Mouse (Mus musculus): Measurements from ENCODE around the gene Ndufa7. TPM values are rescaled to one million over a fixed set of nuclear protein-coding genes. Genes with fewer than 3 reads are reported as not detected.

Gene Ndufa7
- polyA plus RNA-seq, 1 experiment from 2014 or later, result 518 TPM

- H3K4me3 ChIP-seq, result no peak overlapping the region
- H3K36me3 ChIP-seq, result no peaks in the 10 kb centered on the region
- no peak for DNase-seq (ENCODE audit: low spot score)
- 58% methylated on average over 3 of the region's 3 CpGs for WGBS
- H3K27ac ChIP-seq (replicated peaks), result no peak overlapping the region
- no peaks in the 10 kb centered on the region for H3K9me3 ChIP-seq (replicated peaks)
- no peaks in the 10 kb centered on the region for H3K4me1 ChIP-seq
- no peaks in the 10 kb centered on the region for H3K27me3 ChIP-seq (ENCODE audit: low read depth, poor library complexity, severe bottlenecking)
Measured at GRCm38 (mm10) chr17:33798306-33798705, 26.1 kb upstream of the Ndufa7 start.

GRCm38 (mm10) chr17:33799277-33799676 is 25.1 kb upstream of the Ndufa7 start:
- 74% methylated on average over 1 of the region's 1 CpGs for WGBS
- no peak overlapping the region for H3K4me3 ChIP-seq
- no peak for DNase-seq (ENCODE audit: low spot score)
- no peak overlapping the region for H3K27ac ChIP-seq (replicated peaks)
- H3K9me3 ChIP-seq (replicated peaks), result no peaks in the 10 kb centered on the region
- no peaks in the 10 kb centered on the region for H3K4me1 ChIP-seq
- H3K27me3 ChIP-seq (ENCODE audit: low read depth, poor library complexity, severe bottlenecking), result no peaks in the 10 kb centered on the region
- H3K36me3 ChIP-seq, result no peaks in the 10 kb centered on the region

- no peak for DNase-seq (ENCODE audit: low spot score)
- Histone ChIP-seq H3K27ac (replicated peaks) (no peak overlapping the region), H3K27me3 (ENCODE audit: low read depth, poor library complexity, severe bottlenecking) (no peaks in the 10 kb centered on the region), H3K4me3 (no peak overlapping the region), H3K4me1 (no peaks in the 10 kb centered on the region), H3K9me3 (replicated peaks) (no peaks in the 10 kb centered on the region), H3K36me3 (no peaks in the 10 kb centered on the region)
- 1% methylated on average over 2 of the region's 2 CpGs for WGBS
Measured at GRCm38 (mm10) chr17:33802221-33802620, 22.2 kb upstream of the Ndufa7 start.

GRCm38 (mm10) chr17:33804205-33804604 is 20.2 kb upstream of the Ndufa7 start:
- Histone ChIP-seq H3K4me1 (no peaks in the 10 kb centered on the region), H3K4me3 (no peak overlapping the region), H3K36me3 (no peaks in the 10 kb centered on the region), H3K27ac (replicated peaks) (no peak overlapping the region), H3K9me3 (replicated peaks) (no peaks in the 10 kb centered on the region), H3K27me3 (ENCODE audit: low read depth, poor library complexity, severe bottlenecking) (no peaks in the 10 kb centered on the region)
- WGBS, result 67% methylated on average over 4 of the region's 4 CpGs
- no peak for DNase-seq (ENCODE audit: low spot score)

GRCm38 (mm10) chr17:33804745-33805144 is 19.6 kb upstream of the Ndufa7 start:
- WGBS, result 68% methylated on average over 1 of the region's 1 CpGs
- no peaks in the 10 kb centered on the region for H3K4me1 ChIP-seq
- no peak for DNase-seq (ENCODE audit: low spot score)
- no peaks in the 10 kb centered on the region for H3K36me3 ChIP-seq
- no peak overlapping the region for H3K4me3 ChIP-seq
- no peaks in the 10 kb centered on the region for H3K9me3 ChIP-seq (replicated peaks)
- no peak overlapping the region for H3K27ac ChIP-seq (replicated peaks)
- H3K27me3 ChIP-seq (ENCODE audit: low read depth, poor library complexity, severe bottlenecking), result no peaks in the 10 kb centered on the region

- Histone ChIP-seq H3K9me3 (replicated peaks) (no peaks in the 10 kb centered on the region), H3K4me1 (peaks cover 13% of the 10 kb centered on the region), H3K27me3 (ENCODE audit: low read depth, poor library complexity, severe bottlenecking) (peaks cover 13% of the 10 kb centered on the region), H3K27ac (replicated peaks) (no peak overlapping the region), H3K36me3 (no peaks in the 10 kb centered on the region), H3K4me3 (no peak overlapping the region)
- 71% methylated on average over 9 of the region's 9 CpGs for WGBS
- no peak for DNase-seq (ENCODE audit: low spot score)
Measured at GRCm38 (mm10) chr17:33807181-33807888, 17.0 kb upstream of the Ndufa7 start.

GRCm38 (mm10) chr17:33808192-33808591 is 16.2 kb upstream of the Ndufa7 start:
- Histone ChIP-seq H3K27ac (replicated peaks) (no peak overlapping the region), H3K27me3 (ENCODE audit: low read depth, poor library complexity, severe bottlenecking) (peaks cover 13% of the 10 kb centered on the region), H3K36me3 (no peaks in the 10 kb centered on the region), H3K4me3 (no peak overlapping the region), H3K9me3 (replicated peaks) (no peaks in the 10 kb centered on the region), H3K4me1 (peaks cover 13% of the 10 kb centered on the region)
- no peak for DNase-seq (ENCODE audit: low spot score)
- WGBS, result 38% methylated on average over 10 of the region's 10 CpGs

GRCm38 (mm10) chr17:33810334-33811141 is 13.8 kb upstream of the Ndufa7 start, which contains the start of gene Kank3:
Kank3 (plus strand) TSS chr17:33810519.
- peaks cover 13% of the 10 kb centered on the region for H3K27me3 ChIP-seq (ENCODE audit: low read depth, poor library complexity, severe bottlenecking)
- peak; percentile 89 for DNase-seq (ENCODE audit: low spot score)
- no peaks in the 10 kb centered on the region for H3K36me3 ChIP-seq
- peak within 1 kb of the TSS; percentile 43; the same call in 1 of the 2 replicates for H3K27ac ChIP-seq (replicated peaks)
- H3K4me1 ChIP-seq, result peaks cover 13% of the 10 kb centered on the region
- H3K4me3 ChIP-seq, result peak within 1 kb of the TSS; percentile 66
- under 1% methylated on average over 36 of the region's 36 CpGs for WGBS
- H3K9me3 ChIP-seq (replicated peaks), result no peaks in the 10 kb centered on the region

GRCm38 (mm10) chr17:33811142-33811516 is 13.2 kb upstream of the Ndufa7 start:
- no peak overlapping the region for H3K27ac ChIP-seq (replicated peaks)
- no peaks in the 10 kb centered on the region for H3K9me3 ChIP-seq (replicated peaks)
- no peaks in the 10 kb centered on the region for H3K36me3 ChIP-seq
- H3K4me3 ChIP-seq, result peak overlapping the region; percentile 66
- no peak for DNase-seq (ENCODE audit: low spot score)
- peaks cover 13% of the 10 kb centered on the region for H3K27me3 ChIP-seq (ENCODE audit: low read depth, poor library complexity, severe bottlenecking)
- H3K4me1 ChIP-seq, result peaks cover 13% of the 10 kb centered on the region
- WGBS, result 30% methylated on average over 7 of the region's 7 CpGs

- H3K36me3 ChIP-seq, result no peaks in the 10 kb centered on the region
- H3K9me3 ChIP-seq (replicated peaks), result no peaks in the 10 kb centered on the region
- 75% methylated on average over 3 of the region's 3 CpGs for WGBS
- no peak overlapping the region for H3K27ac ChIP-seq (replicated peaks)
- H3K4me1 ChIP-seq, result peaks cover 22% of the 10 kb centered on the region
- H3K27me3 ChIP-seq (ENCODE audit: low read depth, poor library complexity, severe bottlenecking), result peaks cover 13% of the 10 kb centered on the region
- no peak overlapping the region for H3K4me3 ChIP-seq
- no peak for DNase-seq (ENCODE audit: low spot score)
Measured at GRCm38 (mm10) chr17:33812475-33812874, 11.9 kb upstream of the Ndufa7 start.

GRCm38 (mm10) chr17:33812990-33813389 is 11.4 kb upstream of the Ndufa7 start:
- no peak overlapping the region for H3K4me3 ChIP-seq
- H3K9me3 ChIP-seq (replicated peaks), result no peaks in the 10 kb centered on the region
- H3K4me1 ChIP-seq, result peaks cover 27% of the 10 kb centered on the region
- no peak for DNase-seq (ENCODE audit: low spot score)
- no peak overlapping the region for H3K27ac ChIP-seq (replicated peaks)
- 0 out of 2 replicates have a peak, but pooled peaks cover under 1% of the 10 kb centered on the region for H3K36me3 ChIP-seq
- peaks cover 13% of the 10 kb centered on the region for H3K27me3 ChIP-seq (ENCODE audit: low read depth, poor library complexity, severe bottlenecking)
- 73% methylated on average over 4 of the region's 4 CpGs for WGBS

- no peak for DNase-seq (ENCODE audit: low spot score)
- Histone ChIP-seq H3K9me3 (replicated peaks) (no peaks in the 10 kb centered on the region), H3K36me3 (peaks cover 24% of the 10 kb centered on the region), H3K27me3 (ENCODE audit: low read depth, poor library complexity, severe bottlenecking) (peaks cover 16% of the 10 kb centered on the region), H3K4me1 (peaks cover 35% of the 10 kb centered on the region), H3K4me3 (no peak overlapping the region), H3K27ac (replicated peaks) (no peak overlapping the region)
- WGBS, result 95% methylated on average over 6 of the region's 6 CpGs
Measured at GRCm38 (mm10) chr17:33815399-33815798, 9.0 kb upstream of the Ndufa7 start.

GRCm38 (mm10) chr17:33816612-33817011 is 7.8 kb upstream of the Ndufa7 start:
- H3K27ac ChIP-seq (replicated peaks), result peak overlapping the region; percentile 89
- H3K4me3 ChIP-seq, result peak overlapping the region; percentile 68
- DNase-seq (ENCODE audit: low spot score), result no peak

More at GRCm38 (mm10) chr17:33816612-33817011, 7.8 kb upstream of the Ndufa7 start:
- Histone ChIP-seq H3K4me1 (peaks cover 29% of the 10 kb centered on the region), H3K27me3 (ENCODE audit: low read depth, poor library complexity, severe bottlenecking) (peaks cover 4% of the 10 kb centered on the region; the same call in 1 of the 2 replicates), H3K9me3 (replicated peaks) (no peaks in the 10 kb centered on the region), H3K36me3 (peaks cover 36% of the 10 kb centered on the region)
- WGBS, result 89% methylated on average over 5 of the region's 5 CpGs

Data from midbrain, embryonic 10.5 days (tissue).